Mouse (Mus musculus) limb, embryonic 12.5 days (tissue): ENCODE measurements around the gene Slc39a13. TPM values are rescaled to one million over a fixed set of nuclear protein-coding genes. Genes with fewer than 3 reads are reported as not detected.
A peak's percentile ranks its signal among the peaks of the same experiment; 100 is the strongest.

Source experiments
- ATAC-seq: fragments of 200-750 bp; cut with Nextera tagmentation; 2 replicates; pipeline ENCODE4 v1.8.0; 2017; ENCODE audit warnings: low read depth, moderate TSS enrichment; ENCODE audit not compliant: insufficient number of reproducible peaks, insufficient read depth, low FRiP score, low TSS enrichment
- H3K27ac ChIP-seq: fragments of 300-500 bp; sonication (generic); 2 replicates; pipeline ENCODE4 v1.5.1; 2016; ENCODE audit warnings: mild to moderate bottlenecking, moderate library complexity
- H3K27me3 ChIP-seq: fragments of 300-500 bp; sonication (generic); 2 replicates; pipeline ENCODE4 v1.6.1; 2016; ENCODE audit warnings: mild to moderate bottlenecking, moderate library complexity
- H3K36me3 ChIP-seq: fragments of 300-500 bp; sonication (generic); 2 replicates; pipeline ENCODE4 v1.6.1; 2016; ENCODE audit warnings: mild to moderate bottlenecking, moderate library complexity
- H3K4me1 ChIP-seq: fragments of 300-500 bp; sonication (generic); replicated peaks from 2 replicates; pipeline ENCODE4 v1.6.1; 2016
- H3K4me2 ChIP-seq: fragments of 300-500 bp; sonication (generic); 2 replicates; pipeline ENCODE4 v1.6.1; 2016; ENCODE audit warnings: mild to moderate bottlenecking, moderate library complexity
- H3K4me3 ChIP-seq: fragments of 300-500 bp; sonication (generic); replicated peaks from 2 replicates; pipeline ENCODE4 v1.5.1; 2016; ENCODE audit warnings: mild to moderate bottlenecking
- H3K9ac ChIP-seq: fragments of 300-500 bp; sonication (generic); replicated peaks from 2 replicates; pipeline ENCODE4 v1.6.1; 2016; ENCODE audit warnings: mild to moderate bottlenecking, moderate library complexity
- H3K9me3 ChIP-seq: fragments of 300-500 bp; sonication (generic); 2 replicates; pipeline ENCODE4 v1.6.1; 2016; ENCODE audit warnings: mild to moderate bottlenecking, moderate library complexity
- WGBS: fragments of 180-500 bp; shearing (Covaris S2); methylation state at CpG from one replicate; pipeline ENCODE4 v1.1.7; 2016; 5-methylcytosine and 5-hydroxymethylcytosine counted together
- polyA plus RNA-seq: library from polyadenylated mRNA; unstranded; fragments of >200 nt; fragmentation: Nextera tagmentation; extraction: Ambion mirVana; gene quantifications from 2 replicates; pipeline ENCODE4 v1.2.1, GENCODE M21; 2016

The Slc39a13 gene
- polyA plus RNA-seq, 1 experiment from 2014 or later, result 45.2 TPM

GRCm38 (mm10) chr2:91062779-91063606 lies 7.2 kb downstream of the Slc39a13 start:
- Histone ChIP-seq H3K4me3 (no peak overlapping the region), H3K9me3 (no peaks in the 10 kb centered on the region), H3K36me3 (peaks cover 95% of the 10 kb centered on the region), H3K4me1 (peaks cover under 1% of the 10 kb centered on the region; the same call in 1 of the 2 replicates), H3K9ac (no peak overlapping the region), H3K4me2 (no peak overlapping the region), H3K27ac (no peak overlapping the region), H3K27me3 (no peaks in the 10 kb centered on the region)
- 91% methylated on average over 16 of the region's 16 CpGs for WGBS
- ATAC-seq, result no peak

DNA sequence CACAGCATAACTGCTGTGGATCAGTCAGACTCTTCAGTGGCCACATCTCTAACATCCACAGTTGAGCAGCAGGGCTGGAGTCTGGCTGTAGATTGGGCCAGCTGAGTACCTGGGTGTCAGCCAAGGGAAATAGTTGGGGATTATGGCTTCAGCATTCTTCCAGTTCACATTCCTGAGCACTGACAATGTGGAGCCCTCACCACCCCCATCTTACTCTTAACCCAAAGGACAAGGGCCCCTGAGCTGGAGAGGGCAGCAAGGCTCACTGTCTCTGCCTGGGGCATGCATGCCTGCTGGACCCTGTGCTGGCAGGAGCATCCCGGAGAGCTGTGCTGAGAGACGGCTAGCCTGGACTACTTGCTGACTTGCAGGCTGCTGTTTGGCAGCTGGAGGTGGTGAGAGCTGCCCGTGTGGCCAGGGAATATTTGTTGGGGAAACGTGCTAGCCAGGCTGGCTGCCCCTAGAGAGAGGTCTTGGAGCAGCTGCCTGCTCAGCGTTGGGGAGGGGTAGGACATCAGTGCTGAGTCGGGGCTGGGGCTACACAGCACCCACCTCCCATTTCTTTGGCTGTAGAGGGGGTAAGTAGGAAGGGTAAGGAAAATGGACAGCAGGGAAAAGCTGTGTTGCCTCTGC lies 8.3 kb downstream of the Slc39a13 start:
- Histone ChIP-seq H3K27me3 (no peaks in the 10 kb centered on the region), H3K9me3 (no peaks in the 10 kb centered on the region), H3K4me3 (no peak overlapping the region), H3K4me1 (no peaks in the 10 kb centered on the region), H3K4me2 (no peak overlapping the region), H3K9ac (no peak overlapping the region), H3K27ac (no peak overlapping the region), H3K36me3 (peaks cover 99% of the 10 kb centered on the region)
- ATAC-seq, result no peak
- WGBS, result 88% methylated on average over 6 of the region's 6 CpGs

DNA sequence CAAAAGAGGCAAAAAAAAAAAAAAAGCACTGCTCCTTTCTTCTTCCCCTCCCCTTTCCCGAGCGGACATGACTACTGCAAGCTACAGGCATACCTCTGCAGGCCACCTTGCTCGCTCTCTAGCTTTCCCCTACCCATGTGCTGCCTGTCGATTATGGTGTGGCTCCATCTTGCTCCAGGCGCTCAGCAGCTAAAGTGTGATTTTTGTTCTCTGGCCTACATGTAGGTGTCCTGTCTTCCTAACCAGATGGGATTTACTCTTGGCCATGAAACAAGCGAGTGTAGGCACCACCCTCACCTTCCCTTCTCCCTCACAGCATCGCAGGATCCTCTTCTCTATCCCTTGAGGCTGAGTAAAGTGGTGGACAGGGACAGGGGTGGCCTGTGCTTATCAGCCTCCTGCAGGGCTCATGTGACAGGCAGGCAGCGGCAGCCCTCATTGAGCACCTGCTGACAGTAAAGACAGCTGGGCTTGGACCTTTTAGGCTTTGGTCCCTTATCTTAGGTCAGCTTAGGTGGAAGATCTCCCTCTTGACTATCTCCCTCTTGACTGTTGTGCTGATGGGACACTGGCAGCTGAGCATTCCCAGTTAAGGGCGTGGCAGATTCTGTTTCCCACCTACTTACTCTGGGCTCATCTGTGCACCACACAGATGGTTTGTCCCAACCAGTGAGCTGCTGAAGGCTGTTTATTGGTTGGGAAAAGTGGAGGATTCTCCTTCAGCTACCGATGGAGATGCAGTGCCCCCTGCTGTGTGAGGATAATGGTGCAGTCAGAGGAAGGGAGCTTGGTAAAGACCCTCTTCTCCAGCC lies 9.5 kb downstream of the Slc39a13 start:
- no peak overlapping the region for H3K4me3 ChIP-seq
- no peak overlapping the region for H3K9ac ChIP-seq
- H3K4me1 ChIP-seq, result no peaks in the 10 kb centered on the region
- WGBS, result 81% methylated on average over 10 of the region's 10 CpGs
- no peaks in the 10 kb centered on the region for H3K27me3 ChIP-seq
- ATAC-seq, result peak; percentile 16; the same call in 1 of the 2 replicates
- 0 out of 2 replicates have a peak overlapping the region, but pooled peaks have one; percentile 35 for H3K27ac ChIP-seq
- H3K4me2 ChIP-seq, result no peak overlapping the region
- H3K36me3 ChIP-seq, result peaks cover 100% of the 10 kb centered on the region
- no peaks in the 10 kb centered on the region for H3K9me3 ChIP-seq

DNA sequence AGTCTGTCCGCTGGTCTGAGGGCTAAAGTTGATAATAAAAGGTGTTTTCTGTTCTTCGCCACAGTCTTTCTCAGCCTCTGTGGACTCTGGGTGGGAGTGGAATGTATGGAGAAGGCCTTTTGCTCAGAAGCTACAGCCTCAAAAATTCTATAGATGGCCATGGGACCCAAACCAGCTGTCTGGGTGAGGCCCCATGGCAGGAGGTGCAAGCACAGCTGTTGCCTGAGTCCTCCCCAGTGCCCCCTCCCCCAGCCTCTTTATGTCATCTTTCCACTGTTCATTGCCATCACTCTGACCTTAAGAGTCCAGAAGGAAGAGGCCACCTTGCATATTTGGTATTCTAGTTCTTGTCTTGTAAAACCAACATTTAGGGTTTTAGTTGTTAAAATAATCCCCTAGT lies 10.8 kb downstream of the Slc39a13 start:
- H3K4me3 ChIP-seq, result no peak overlapping the region
- H3K9ac ChIP-seq, result no peak overlapping the region
- peaks cover 11% of the 10 kb centered on the region for H3K4me1 ChIP-seq
- H3K36me3 ChIP-seq, result peaks cover 94% of the 10 kb centered on the region
- H3K27ac ChIP-seq, result no peak overlapping the region
- H3K4me2 ChIP-seq, result no peak overlapping the region
- no peak for ATAC-seq
- H3K27me3 ChIP-seq, result no peaks in the 10 kb centered on the region
- 89% methylated on average over 2 of the region's 2 CpGs for WGBS
- no peaks in the 10 kb centered on the region for H3K9me3 ChIP-seq

DNA sequence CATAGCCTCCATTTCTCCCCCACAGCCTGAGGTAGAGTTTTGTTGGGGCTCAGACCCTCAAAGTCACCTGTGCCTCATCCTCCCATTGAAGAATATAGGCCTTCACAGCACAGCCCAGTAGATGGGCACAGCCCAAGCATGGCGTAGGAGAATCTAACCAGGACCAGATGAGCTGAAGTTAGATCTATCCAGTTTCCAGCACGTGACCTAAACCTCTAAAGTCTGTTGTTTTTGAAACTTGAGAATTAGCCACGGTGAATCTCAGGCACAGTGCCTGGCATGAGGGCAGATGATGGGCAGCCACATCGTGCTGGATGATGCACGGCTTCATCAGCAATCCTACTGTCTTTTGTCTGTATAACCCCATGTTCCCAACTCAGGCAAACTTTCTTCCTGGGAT lies 11.8 kb downstream of the Slc39a13 start:
- H3K4me2 ChIP-seq, result no peak overlapping the region
- no peak overlapping the region for H3K9ac ChIP-seq
- WGBS, result 88% methylated on average over 5 of the region's 5 CpGs
- no peak overlapping the region for H3K4me3 ChIP-seq
- no peaks in the 10 kb centered on the region for H3K27me3 ChIP-seq
- H3K27ac ChIP-seq, result no peak overlapping the region
- H3K4me1 ChIP-seq, result peaks cover 11% of the 10 kb centered on the region
- peaks cover 84% of the 10 kb centered on the region for H3K36me3 ChIP-seq
- no peaks in the 10 kb centered on the region for H3K9me3 ChIP-seq
- no peak for ATAC-seq

GRCm38 (mm10) chr2:91053934-91054382 lies 16.3 kb downstream of the Slc39a13 start, which contains the start of gene Psmc3:
TSS of gene Psmc3 (plus strand) at chr2:91054009.
- under 1% methylated on average over 40 of the region's 40 CpGs for WGBS
- Histone ChIP-seq H3K4me1 (peaks cover 11% of the 10 kb centered on the region), H3K27ac (peak within 1 kb of the TSS; percentile 53), H3K4me3 (peak within 1 kb of the TSS; percentile 85), H3K27me3 (no peaks in the 10 kb centered on the region), H3K36me3 (peaks cover 45% of the 10 kb centered on the region), H3K9me3 (no peaks in the 10 kb centered on the region), H3K9ac (peak within 1 kb of the TSS; percentile 72), H3K4me2 (peak within 1 kb of the TSS; percentile 97)
- peak; percentile 96 for ATAC-seq

DNA sequence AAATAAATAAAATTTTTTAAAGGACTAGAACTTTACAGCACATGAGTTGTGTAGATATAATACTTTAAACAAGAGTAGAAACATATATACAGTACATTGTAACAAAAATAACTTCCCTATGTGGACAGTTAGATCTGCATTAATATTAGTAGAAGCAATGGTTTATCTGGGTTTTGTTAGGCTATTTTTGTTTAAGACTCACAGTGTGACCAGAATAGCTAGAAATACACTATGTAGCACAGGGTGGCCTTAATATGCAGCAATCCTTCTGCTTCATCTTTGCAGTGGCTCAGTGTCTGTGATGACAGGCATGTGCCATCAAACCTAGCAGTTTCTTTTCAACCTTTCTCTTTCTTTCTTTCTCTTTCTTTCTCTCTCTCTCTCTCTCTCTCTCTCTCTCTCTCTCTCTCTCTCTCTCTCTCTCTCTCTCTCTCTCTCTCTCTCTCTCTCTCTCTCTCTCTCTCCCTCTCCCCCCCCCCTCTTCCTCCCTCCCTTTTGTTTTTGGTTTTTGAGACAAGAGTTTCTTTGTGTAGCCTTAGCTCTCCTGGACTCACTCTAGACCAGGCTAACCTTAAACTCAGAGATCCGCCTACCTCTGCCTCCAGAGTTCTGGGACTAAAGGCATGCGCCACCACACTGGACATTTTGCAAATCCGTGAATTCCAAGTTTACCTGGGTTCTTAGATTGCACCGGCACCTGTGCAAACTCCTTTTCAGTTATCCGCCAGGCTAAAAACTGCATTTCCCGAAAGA lies 16.9 kb downstream of the Slc39a13 start:
- Histone ChIP-seq H3K27me3 (no peaks in the 10 kb centered on the region), H3K36me3 (peaks cover 39% of the 10 kb centered on the region), H3K4me2 (peak overlapping the region; percentile 64), H3K27ac (peak overlapping the region; percentile 53; the same call in 1 of the 2 replicates), H3K9me3 (no peaks in the 10 kb centered on the region), H3K4me1 (peaks cover 11% of the 10 kb centered on the region), H3K4me3 (peak overlapping the region; percentile 85), H3K9ac (peak overlapping the region; percentile 72)
- ATAC-seq, result peak; percentile 60
- WGBS, result 0% methylated on average over 6 of the region's 6 CpGs

DNA sequence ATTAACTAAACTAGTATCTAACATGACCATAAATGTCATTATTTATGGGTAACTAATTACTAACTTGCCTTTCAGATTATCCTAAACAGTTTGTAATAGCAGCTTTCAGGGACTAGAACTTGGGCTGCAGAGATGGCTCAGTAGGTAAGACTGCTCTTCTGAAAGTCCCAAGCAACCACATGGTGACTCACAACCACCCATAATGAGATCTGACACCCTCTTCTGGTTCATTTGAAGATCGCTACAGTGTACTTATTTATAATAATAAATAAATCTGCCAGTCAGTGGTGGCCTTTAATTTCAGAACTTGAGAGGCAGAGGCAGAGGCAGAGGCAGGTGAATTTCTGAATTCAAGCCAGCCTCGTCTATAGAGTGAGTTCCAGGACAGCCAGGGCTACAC lies 17.5 kb downstream of the Slc39a13 start:
- H3K9me3 ChIP-seq, result no peaks in the 10 kb centered on the region
- peaks cover 33% of the 10 kb centered on the region for H3K36me3 ChIP-seq
- no peaks in the 10 kb centered on the region for H3K27me3 ChIP-seq
- H3K4me1 ChIP-seq, result peaks cover 11% of the 10 kb centered on the region
- no peak overlapping the region for H3K9ac ChIP-seq
- no peak for ATAC-seq
- WGBS, result 67% methylated on average over 2 of the region's 2 CpGs
- H3K27ac ChIP-seq, result no peak overlapping the region
- peak overlapping the region; percentile 85; the same call in 1 of the 2 replicates for H3K4me3 ChIP-seq
- H3K4me2 ChIP-seq, result peak overlapping the region; percentile 64

- no peak overlapping the region for H3K4me2 ChIP-seq
- no peaks in the 10 kb centered on the region for H3K27me3 ChIP-seq
- ATAC-seq, result no peak
- no peak overlapping the region for H3K9ac ChIP-seq
- no peaks in the 10 kb centered on the region for H3K9me3 ChIP-seq
- H3K27ac ChIP-seq, result no peak overlapping the region
- peaks cover 15% of the 10 kb centered on the region for H3K4me1 ChIP-seq
- peaks cover 25% of the 10 kb centered on the region for H3K36me3 ChIP-seq
- WGBS, result 79% methylated on average over 3 of the region's 3 CpGs
- no peak overlapping the region for H3K4me3 ChIP-seq
These were observed 18.3 kb downstream of the Slc39a13 start for GRCm38 (mm10) chr2:91051917-91052316.

GRCm38 (mm10) chr2:91047359-91047758 lies 22.9 kb downstream of the Slc39a13 start:
- no peaks in the 10 kb centered on the region for H3K9me3 ChIP-seq
- 46% methylated on average over 9 of the region's 9 CpGs for WGBS
- H3K9ac ChIP-seq, result no peak overlapping the region
- H3K4me3 ChIP-seq, result no peak overlapping the region
- H3K27me3 ChIP-seq, result no peaks in the 10 kb centered on the region
- H3K4me1 ChIP-seq, result peaks cover 4% of the 10 kb centered on the region; the same call in 1 of the 2 replicates
- H3K27ac ChIP-seq, result no peak overlapping the region
- H3K36me3 ChIP-seq, result peaks cover 6% of the 10 kb centered on the region; the same call in 1 of the 2 replicates
- H3K4me2 ChIP-seq, result no peak overlapping the region
- no peak for ATAC-seq
